Mouse (Mus musculus) G1E (cell line): ENCODE measurements around the gene Pcdh20.

Experiments used
- CTCF ChIP-seq: IDR thresholded peaks from 2 replicates; pipeline ENCODE4 v1.5.1; 2012; ENCODE audit warnings: low read depth, low read length, inconsistent platforms, mixed read lengths
- GATA1 ChIP-seq: IDR thresholded peaks from 2 replicates; pipeline ENCODE4 v1.6.1; 2012; ENCODE audit warnings: borderline replicate concordance, low read length, inconsistent platforms, mixed read lengths
- GATA2 ChIP-seq: IDR thresholded peaks from 2 replicates; pipeline ENCODE4 v1.6.1; 2012; ENCODE audit warnings: low read depth, low read length, inconsistent platforms, borderline replicate concordance
- POLR2AphosphoS5 ChIP-seq: IDR thresholded peaks from 2 replicates; pipeline ENCODE4 v1.6.1; 2012; ENCODE audit warnings: low read depth, low read length, inconsistent platforms; ENCODE audit not compliant: insufficient replicate concordance

GRCm38 (mm10) chr14:88462944-88463343, 8.3 kb downstream of the Pcdh20 start:
- TF ChIP-seq CTCF (no peak), GATA1 (no peak), POLR2AphosphoS5 (no peak), GATA2 (no peak)
